Mouse (Mus musculus): ENCODE measurements around the gene Scai.
"Not testable (repeated sequence)": the region's sequence is repeated elsewhere in the genome, so short reads cannot be mapped to it uniquely, and the experiment has no call there.

The Scai gene

DNA sequence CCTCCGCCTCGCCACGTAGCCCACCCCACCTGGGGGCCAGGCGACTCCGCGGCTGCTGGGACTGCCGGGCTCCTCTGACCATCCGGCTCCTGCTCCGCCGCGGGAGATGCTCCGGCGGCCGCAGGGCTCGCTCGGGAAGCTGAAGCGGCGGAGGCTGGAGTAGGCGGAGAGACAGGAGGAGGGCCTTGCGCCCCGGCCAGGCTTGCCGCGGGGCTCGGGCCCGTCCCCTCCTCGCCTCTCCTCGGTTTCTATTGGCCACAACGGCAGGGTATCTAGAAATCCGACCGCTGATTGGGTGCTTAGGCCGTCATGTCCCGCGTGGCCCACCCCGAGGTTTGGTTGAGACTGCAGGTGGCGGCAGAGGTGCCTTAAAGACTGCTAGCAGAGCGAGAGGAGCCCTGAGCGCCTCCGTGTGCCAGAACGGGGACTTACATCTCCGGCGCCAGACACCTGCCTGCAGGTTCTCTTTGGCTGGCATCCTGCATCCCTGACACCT lies at the start of gene Scai:
Scai (minus strand) TSS at position 174 of the 496 bp plus-strand sequence.
- DNase-seq (ENCODE audit: low read depth, low spot score), result peak; percentile 98

DNA sequence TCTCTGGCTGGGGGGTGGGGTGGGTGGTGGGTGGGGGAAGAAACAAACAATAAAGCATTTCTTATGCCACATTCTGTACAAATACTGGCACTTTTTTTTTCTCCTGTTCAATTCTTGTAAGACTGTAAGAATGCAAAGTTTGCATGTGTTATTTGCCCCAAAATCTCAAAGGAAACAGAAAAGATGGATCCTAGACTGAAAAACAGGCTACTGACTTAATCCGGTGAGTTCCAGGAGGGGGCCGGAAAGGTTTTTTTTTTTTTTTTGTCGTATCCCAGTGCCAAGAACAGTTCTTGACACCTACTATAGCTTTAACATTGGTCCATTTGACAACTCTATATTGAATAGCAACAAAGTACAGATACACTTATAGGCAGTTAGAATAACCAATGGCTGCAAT lies 36.2 kb upstream of the Scai start:
- DNase-seq (ENCODE audit: low read depth, low spot score), result no peak

DNA sequence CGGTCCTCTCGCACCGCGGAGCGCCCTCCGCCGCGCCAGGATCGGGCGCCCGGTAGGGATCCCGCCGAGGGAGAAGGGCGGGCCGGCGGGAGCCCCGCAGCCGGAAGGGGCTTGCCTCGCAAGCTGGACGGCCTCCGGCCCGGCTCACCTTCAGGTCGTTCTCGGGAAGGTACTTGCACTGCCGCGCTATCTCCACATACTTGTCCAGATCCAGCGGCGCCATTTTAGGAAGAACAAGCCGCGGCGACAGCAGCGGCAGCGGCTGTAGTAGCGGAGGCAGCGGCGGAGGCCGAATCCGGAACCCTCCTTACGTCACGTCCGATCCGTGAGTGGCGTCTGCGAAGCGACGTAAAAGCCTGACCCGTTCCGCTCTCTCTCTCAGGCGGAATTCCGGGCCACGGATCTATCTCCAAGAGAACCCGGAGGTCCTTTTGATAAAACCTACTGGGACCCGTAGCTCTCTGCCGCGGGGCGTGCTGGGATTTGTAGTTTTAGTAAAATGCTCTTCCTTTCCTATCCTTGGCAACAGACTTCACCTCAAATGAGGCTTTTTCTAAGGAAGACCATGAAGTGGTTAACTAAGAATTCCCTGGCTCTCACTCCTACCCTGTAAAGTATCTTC lies 35.6 kb upstream of the Scai start, which contains the start of gene Ppp6c:
Ppp6c (minus strand) TSS at position 433 of the 622 bp plus-strand sequence.
- DNase-seq (ENCODE audit: low read depth, low spot score), result peak; percentile 97

DNA sequence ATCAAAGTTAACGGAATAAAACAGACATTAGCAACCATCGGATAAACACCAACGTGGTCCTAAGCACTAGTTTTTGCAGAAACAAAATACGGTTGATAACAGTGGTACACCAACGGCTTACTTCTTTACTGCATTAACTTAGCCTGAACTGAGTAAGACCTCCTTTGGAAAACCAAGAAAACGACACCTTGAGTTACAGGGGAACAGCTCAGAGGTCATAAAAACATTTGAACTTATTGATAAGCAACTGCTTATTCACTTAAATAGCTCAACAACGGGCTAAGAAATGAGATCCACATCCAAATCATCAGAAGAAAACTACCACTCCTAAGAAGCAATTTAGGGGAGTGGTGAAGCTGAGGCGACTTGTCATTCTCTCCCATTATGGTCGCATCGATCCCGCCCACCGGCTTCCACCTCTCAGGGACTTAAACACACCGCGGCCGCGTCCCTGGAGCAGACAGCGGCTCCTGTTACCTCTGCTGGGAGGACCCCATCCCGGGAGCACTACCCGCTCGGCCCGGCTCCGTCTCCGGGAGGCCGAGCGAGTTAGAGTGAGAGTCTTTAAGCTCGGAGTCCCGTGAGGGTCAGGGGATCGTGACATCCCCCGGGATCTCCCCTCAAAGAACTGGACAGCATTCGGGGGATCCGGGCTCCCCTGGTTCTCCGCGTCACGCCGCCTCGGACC lies 34.9 kb upstream of the Scai start:
- DNase-seq (ENCODE audit: low read depth, low spot score), result not testable (repeated sequence)

DNA sequence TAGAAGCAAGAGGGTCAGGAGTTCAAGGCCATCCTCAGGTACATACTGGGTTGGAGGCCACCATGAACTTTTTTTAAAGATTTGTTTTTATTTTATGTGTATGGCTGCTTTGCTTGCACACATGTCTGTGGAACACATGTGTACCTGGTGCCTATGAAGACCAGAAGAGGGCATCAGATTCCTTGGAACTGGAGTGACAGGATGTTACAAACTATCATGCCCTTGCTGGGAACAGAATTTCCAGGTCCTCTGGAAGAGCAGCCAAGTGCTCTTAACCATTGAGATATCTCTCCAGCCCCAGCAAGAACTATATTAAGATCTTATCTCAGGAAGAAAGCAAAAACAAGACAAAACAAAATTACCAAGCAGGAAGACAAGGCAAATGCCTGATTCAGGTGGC lies 34.1 kb upstream of the Scai start:
- no peak for DNase-seq (ENCODE audit: low read depth, low spot score)

DNA sequence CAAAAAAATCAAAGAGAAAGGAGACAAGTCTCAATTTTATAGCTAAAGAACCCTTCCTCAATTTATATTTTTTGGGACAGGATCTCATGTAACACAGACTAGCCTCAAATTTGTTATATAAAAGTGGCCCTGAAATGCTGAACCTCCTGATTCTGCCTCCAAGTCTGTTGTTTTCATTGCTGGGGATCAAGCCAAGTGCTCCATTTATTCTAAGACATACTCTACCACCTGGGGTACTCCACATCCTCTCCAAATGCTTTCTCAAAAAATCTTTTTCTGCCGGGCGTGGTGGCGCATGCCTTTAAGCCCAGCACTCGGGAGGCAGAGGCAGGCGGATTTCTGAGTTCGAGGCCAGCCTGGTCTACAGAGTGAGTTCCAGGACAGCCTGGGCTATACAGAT lies 29.5 kb upstream of the Scai start:
- DNase-seq (ENCODE audit: low read depth, low spot score), result no peak

DNA sequence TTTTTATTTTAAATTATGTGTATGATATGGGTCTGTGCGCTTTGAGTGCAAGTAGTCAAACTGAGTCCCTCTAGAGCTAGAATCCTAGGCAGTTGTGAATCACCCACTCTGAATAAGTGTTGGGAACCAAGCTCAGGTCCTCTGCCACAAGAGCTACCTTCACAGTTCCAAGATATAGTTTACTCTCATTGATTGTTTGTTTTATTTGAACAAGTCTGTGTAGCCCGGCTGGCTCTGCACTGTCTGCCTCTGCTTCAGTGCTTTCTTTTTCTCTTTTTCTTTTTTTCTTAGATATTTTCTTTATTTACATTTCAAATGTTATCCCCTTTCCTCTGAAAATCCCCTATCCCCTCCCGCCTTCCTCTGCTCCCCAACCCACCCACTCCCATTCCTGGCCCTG lies 28.5 kb upstream of the Scai start:
- no peak for DNase-seq (ENCODE audit: low read depth, low spot score)

DNA sequence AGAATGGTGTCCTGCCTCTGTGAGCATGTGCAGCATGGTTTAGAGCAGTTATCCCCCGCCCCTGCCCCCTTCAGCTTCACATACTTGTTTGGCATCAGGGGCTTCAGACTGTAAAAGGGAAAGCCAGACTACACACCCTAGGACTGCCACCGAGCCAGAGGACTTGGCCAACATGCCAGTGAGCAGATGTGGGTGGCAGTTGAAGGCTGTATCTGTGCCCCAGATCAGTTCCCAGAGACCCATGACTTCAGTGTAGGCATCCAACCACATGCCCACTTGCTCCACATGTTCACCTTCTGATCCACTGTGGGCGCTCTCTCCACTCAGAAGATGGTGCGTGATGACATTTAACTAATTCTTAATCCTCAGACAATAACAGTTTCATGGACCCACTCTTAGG lies 26.6 kb upstream of the Scai start:
- DNase-seq (ENCODE audit: low read depth, low spot score), result no peak

DNA sequence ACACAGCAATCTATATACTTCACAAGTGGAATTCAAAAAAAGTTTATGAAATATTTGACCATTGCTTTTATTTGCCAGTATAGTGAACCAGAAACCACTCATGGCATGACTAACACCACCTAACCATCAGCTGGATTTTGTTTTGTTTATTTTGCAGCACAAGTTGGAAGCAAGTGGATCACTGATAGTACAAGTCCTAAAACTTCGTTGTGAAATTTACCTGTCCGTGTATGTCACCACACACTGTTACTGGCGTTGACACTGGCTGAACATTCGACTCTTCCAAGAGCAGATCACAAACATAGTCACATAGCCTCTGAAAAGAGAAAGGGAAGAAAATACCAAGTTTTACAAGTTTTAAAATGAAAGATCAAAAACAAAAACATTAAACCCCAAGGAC lies 20.2 kb upstream of the Scai start:
- DNase-seq (ENCODE audit: low read depth, low spot score), result no peak

DNA sequence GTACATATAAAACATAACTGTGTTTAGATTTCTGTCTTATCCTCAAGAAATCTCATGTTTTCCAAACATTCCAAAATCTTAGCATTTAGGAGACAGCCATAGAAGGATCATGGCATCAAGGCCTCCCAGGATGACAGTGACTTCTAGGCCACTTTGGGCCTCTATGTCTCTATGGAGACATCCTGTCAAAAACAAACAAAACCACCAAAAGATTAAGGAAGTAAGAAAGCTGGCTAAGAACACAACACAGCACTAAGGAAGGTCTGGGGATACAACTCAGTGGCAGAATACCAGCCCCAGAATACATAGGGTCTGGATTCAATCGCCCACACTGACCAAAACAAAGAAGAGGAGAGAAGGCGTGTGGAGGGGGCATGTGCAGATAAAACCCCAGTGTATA lies 12.8 kb upstream of the Scai start:
- DNase-seq (ENCODE audit: low read depth, low spot score), result no peak

DNA sequence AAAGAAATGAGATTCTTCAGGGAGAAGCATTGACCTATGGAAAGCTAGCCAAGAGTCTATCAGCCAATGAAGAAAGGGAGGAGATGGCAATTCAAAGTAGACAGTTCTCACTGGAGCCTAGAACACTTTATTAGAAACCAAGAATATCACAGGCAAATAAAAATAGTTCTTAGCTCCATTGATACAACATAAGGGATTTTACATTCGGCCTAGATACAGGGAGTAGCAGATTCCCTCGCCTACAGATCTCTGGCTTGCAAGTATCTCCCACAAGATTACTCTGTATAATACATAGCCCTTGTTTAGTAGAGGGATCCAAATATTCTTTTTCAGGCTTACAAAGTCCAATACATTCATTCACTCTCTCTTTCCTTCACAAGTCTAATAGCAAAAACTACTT lies 4.3 kb upstream of the Scai start:
- DNase-seq (ENCODE audit: low read depth, low spot score), result no peak

DNA sequence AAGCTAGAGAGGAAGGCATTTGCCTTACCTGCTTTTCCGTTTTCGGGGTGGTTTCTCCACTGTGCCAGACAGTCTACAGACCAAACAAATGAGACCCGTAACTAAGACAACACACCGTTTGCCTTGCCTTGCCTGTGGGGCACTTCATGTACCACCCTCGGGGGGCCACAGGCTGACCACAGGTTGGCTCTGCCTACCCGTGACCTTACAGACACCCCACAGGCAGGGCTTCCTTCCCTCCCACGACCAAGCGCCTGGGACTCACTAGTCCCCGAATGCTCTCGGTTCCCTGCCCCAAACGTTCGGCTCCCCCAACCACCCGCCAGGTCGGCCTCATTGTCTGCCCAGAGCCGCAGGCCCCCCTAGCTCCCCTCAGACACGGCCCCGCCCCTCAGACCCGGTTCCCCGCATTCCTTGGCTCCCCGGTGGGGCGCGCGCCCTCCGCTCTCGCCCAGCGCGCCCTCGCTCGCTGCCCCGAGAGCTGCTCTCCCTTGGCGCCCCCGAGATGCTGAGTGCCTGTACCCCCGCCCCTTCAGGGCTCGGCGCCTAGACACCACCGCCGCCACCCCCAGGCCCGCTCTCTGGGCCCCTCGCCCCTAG lies 473 bp downstream of the Scai start:
- DNase-seq (ENCODE audit: low read depth, low spot score), result peak; percentile 76

DNA sequence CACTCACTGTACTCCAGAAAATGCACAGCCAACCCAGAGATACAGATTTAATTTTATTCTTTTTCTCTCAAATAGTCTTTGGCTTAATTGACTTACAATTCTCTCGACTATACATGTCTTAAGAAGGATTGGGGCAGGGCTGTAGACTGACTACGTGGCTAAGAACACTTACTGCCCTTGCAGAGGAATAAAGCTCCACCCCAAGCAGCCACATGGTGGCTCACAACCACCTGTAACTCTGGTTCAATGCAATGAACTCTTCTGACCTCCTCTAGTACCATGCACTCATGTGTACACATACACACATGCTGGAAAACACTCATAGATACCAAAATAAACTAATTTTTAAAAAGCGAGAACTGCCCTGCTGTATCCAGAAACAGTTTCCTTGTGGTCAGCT lies 4.6 kb downstream of the Scai start:
- DNase-seq (ENCODE audit: low read depth, low spot score), result no peak

DNA sequence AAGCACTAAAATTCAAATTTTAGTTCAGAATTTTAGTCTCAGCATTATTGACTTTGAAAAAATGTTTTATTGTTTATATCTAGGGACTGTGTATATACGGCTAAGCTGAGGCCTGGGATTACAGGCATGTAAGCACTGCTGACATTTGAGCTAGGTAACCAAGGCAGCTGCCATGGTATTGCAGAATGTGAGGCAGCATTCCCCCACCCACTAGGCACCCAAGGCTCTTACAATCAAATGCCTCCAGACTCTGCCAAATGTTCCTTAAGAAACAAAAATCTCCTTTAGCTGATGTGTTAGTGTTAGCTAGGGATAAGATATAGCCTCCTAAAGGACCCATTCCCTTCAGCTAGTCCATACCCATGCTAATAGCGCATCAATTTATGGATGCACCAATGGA lies 6.9 kb downstream of the Scai start:
- DNase-seq (ENCODE audit: low read depth, low spot score), result no peak

DNA sequence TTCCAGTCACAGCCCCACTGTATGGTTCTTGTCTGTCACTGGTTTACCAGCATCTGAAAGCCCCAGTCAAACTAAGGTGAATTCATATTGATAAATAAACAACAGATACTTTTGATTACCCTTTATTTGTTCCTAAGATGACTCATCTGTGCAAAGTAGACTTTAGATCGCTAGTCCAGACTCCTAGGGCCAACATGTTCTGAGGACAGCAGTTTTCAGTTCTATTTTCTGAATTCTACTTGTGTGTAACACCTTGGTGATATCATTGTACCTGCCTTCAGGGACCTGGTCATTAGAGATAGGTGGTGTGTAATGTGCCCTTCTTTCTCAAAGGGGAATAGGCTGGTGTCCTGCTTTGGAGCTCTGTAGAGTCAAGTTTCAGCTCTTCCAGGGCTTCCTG lies 29.5 kb downstream of the Scai start:
- no peak for DNase-seq (ENCODE audit: low read depth, low spot score)

DNA sequence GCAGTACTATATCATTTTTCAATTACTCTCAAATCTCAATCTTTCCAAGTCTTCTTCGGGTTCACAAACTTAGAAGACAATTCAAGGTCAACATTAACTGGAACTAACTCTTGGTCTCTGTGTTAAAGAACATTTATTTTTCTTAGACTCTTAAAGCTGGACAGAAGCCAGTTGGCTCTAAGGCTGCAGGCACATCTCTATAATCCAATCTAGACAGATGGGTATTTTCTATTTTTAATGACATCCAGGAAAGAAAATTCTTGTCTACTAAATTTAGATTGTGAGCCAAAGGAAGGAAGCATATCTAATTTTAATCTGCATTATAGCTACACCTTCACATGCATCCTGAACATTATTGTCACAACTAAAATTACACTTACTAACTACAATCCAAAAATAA lies 32.6 kb downstream of the Scai start:
- DNase-seq (ENCODE audit: low read depth, low spot score), result no peak

DNA sequence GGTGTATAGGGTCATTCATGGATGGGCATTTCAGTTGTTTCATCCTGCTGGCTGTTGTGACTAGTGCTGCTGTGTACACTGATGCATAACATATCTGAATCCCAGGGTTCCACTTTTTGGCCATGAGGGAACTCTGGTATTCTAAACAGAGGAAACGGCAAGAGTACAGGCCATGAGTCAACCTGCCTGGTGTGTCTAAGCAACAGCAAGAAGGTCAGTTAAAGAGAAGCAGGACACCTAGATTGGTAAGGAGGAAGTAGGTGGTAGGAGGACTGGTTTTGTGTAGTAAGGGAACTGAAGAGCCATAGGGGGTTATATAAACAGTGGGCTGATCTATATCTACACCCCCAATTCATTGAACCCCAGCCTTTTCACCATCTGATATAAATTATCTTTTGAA lies 33.7 kb downstream of the Scai start:
- no peak for DNase-seq (ENCODE audit: low read depth, low spot score)

DNA sequence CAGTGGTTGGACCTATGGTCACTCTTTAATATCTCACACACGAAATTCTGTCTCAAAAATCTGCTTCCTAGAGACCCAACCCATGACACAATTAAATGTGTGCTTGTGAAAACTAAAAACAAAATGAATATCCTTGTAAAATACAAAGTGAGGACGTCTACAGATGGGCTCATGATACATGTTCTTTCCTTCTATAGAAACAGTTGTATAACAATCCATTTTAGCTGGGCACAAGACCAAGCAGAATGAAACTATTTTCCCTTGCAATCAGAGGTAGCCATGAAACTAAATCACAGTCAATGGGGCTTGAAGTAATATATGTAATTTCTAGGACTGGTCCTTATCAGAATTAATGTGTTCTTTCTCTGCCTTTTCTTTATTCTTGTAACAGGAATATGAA lies 39.6 kb downstream of the Scai start:
- no peak for DNase-seq (ENCODE audit: low read depth, low spot score)

DNA sequence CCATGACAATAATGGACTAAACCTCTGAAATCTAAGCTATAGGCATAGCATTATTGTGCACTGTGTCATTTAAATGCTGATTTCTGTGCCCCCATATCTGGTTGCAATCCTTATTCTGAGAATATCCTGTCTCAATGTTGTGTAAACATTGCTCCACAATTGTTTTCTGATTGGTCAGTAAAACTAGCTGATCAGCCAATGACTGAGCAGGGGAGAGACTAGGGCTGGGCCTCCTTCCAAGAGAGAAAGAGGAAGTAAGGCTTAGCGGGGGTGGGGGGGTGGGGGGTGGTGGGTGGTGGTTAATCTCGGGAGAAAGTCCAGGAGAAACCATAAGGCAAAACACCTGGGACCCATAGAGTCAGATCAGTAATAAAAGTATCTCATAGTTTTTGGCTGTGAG lies 42.5 kb downstream of the Scai start:
- DNase-seq (ENCODE audit: low read depth, low spot score), result no peak

DNA sequence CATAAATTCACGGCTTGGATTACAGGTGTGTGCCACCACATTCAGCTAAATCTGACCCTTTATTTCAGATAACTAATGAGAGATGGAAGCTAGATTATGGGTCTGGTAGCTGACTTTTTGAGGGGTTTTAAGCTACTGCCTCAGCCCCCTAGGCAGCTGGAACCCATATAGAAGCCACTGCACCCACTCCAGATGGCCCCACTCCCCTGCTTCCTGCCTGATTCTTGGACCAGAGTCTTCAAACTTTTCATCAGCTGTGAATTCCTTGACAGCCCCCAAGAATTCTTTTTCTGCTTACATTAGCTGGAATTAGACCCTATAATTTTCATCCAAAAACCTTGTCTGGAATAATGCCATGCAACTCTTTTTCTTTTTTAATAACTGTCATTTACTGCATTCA lies 44.1 kb downstream of the Scai start:
- DNase-seq (ENCODE audit: low read depth, low spot score), result no peak

DNA sequence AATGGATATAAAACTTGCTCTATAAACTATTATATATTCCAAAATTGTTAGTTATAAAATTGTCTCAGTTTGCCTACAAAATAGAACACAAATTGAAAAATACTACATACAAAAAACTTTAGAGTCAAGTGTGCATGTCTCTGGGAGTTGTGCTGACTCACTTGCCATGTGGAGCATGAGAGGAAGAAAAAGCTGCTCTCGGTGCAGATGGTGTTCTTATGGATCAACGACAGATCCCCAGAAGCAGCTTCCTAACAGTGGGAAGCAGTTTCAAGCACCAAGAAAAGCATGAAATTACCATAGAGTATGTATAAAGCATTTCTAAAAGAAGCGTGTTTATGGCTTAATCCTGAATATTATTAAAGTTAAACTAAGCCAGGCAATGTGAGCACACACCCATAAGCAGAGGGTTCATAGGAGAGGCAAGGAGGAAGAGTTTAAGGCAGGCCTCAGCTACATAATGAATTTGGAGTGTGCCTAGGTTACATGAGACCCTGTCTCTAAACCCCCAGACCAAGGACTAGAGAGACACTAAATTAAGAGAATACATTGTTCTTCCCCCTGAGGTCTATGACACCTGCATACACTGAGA lies 48.1 kb downstream of the Scai start:
- no peak for DNase-seq (ENCODE audit: low read depth, low spot score)

DNA sequence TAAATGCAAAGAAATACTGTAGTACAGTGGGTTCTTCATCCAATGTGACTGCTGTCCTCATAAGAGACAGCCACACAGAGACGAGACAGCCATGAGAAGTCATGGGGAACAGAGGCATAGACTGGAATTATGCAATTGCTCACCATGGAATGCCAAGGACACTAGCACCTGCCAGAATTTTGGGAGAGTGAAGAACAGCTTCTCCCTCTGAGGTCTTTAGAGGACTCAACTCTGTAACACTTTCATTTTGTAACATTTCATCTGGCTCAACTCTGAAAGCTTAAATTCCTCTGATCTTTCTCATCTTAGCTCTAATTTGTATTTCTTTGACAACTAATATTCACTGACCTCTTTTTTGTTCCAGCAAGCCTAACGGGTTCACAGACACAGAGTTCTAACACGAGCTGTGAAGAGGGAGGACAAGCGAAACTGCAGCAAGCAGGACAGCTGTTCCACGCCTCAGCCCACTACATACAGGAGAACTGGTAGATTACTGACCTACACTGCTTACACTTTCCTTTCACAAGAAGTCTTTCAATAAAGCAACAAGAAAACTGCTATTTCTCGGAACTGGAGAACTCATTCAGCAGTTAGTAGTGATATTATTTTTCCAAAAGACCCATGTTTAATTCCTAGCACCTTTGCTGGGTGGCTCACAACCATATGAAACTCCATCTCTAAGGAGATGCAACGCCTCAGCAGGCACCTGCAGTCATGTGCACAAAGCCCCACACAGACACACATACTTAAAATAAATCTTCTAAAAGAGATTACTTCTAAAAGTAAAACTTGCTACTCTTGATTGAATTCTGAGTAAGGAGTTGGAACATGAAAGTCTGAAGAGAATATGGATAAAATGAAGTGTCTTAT lies 49.7 kb downstream of the Scai start:
- DNase-seq (ENCODE audit: low read depth, low spot score), result no peak

All from mesoderm, embryonic 11.5 days (tissue).